Mouse (Mus musculus): ENCODE data around the gene Slc29a2. TPM values are rescaled to one million over a fixed set of nuclear protein-coding genes. Genes with fewer than 3 reads are reported as not detected.
"Not testable (repeated sequence)": the region's sequence is repeated elsewhere in the genome, so short reads cannot be mapped to it uniquely, and the experiment has no call there.

The Slc29a2 gene
- polyA plus RNA-seq, 1 experiment, result 8.9 TPM

DNA sequence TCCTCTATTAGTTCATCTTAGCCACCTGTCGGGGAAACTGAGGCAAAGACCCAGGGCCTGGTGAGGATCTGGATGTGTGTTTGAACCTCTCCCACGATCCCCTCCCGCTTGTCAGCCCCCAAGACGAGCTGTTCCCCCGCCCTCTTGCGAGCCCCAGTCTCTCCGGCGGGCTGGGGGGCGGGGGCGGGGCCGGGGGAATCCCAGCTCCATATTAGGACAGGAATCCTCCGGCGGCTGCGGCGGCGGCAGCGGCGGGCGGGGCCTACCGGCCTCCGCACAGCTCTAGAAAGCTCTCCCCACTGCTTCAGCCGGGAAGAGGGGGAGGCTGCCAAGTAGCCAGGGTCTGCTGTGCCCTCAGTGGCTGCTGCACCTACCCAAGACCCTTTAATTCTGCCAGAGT is 32.9 kb upstream of the Slc29a2 start:
- H3K79me3 ChIP-seq (ENCODE audit: low read depth), result no peaks in the 10 kb centered on the region
- no peak overlapping the region for H3K4me3 ChIP-seq (ENCODE audit: insufficient read depth, poor library complexity, severe bottlenecking)
- H3K79me2 ChIP-seq (ENCODE audit: control insufficient read depth, insufficient read depth), result no peaks in the 10 kb centered on the region
- H3ac ChIP-seq (ENCODE audit: control insufficient read depth, insufficient read length, low read depth), result no peak overlapping the region
- TF ChIP-seq CEBPB (IDR thresholded peaks at IDR 0.05; ENCODE audit: low read depth) (no peak), USF1 (IDR thresholded peaks at IDR 0.05; ENCODE audit: low read depth) (no peak), FOSL1 (IDR thresholded peaks at IDR 0.05; ENCODE audit: insufficient read depth, low read length, poor library complexity, severe bottlenecking) (no peak), CTCF (IDR thresholded peaks at IDR 0.05; ENCODE audit: control insufficient read depth, insufficient read depth, insufficient read length) (no peak)
- no peaks in the 10 kb centered on the region for H3K36me3 ChIP-seq (ENCODE audit: control insufficient read depth, insufficient read depth)
- no peaks in the 10 kb centered on the region for H3K27me3 ChIP-seq (ENCODE audit: control insufficient read depth, insufficient read depth, insufficient read length)

GRCm38 (mm10) chr19:4992371-4992770 is 31.3 kb upstream of the Slc29a2 start:
- H3K36me3 ChIP-seq (ENCODE audit: control insufficient read depth, insufficient read depth), result no peaks in the 10 kb centered on the region
- H3K79me3 ChIP-seq (ENCODE audit: low read depth), result no peaks in the 10 kb centered on the region
- no peak overlapping the region for H3K4me3 ChIP-seq (ENCODE audit: insufficient read depth, poor library complexity, severe bottlenecking)
- H3K79me2 ChIP-seq (ENCODE audit: control insufficient read depth, insufficient read depth), result no peaks in the 10 kb centered on the region
- H3ac ChIP-seq (ENCODE audit: control insufficient read depth, insufficient read length, low read depth), result no peak overlapping the region
- TF ChIP-seq CEBPB (IDR thresholded peaks at IDR 0.05; ENCODE audit: low read depth), result no peak
- no peak for TF ChIP-seq MYOD1 (IDR thresholded peaks at IDR 0.05; ENCODE audit: control insufficient read depth, insufficient read length, low read depth)
- no peak for TF ChIP-seq MAX (IDR thresholded peaks at IDR 0.05)
- TF ChIP-seq MYOG (IDR thresholded peaks at IDR 0.05; ENCODE audit: control insufficient read depth, extremely low read depth, insufficient read length), result no peak
- TF ChIP-seq USF1 (IDR thresholded peaks at IDR 0.05; ENCODE audit: low read depth), result no peak
- TF ChIP-seq FOSL1 (IDR thresholded peaks at IDR 0.05; ENCODE audit: insufficient read depth, low read length, poor library complexity, severe bottlenecking), result no peak
- no peak for TF ChIP-seq CTCF (IDR thresholded peaks at IDR 0.05; ENCODE audit: control insufficient read depth, insufficient read depth, insufficient read length)
- H3K27me3 ChIP-seq (ENCODE audit: control insufficient read depth, insufficient read depth, insufficient read length), result no peaks in the 10 kb centered on the region

- H3K4me3 ChIP-seq (ENCODE audit: insufficient read depth, poor library complexity, severe bottlenecking), result no peak overlapping the region
- TF ChIP-seq MAX (IDR thresholded peaks at IDR 0.05), result peak; percentile 50
- no peak for TF ChIP-seq CTCF (IDR thresholded peaks at IDR 0.05; ENCODE audit: control insufficient read depth, insufficient read depth, insufficient read length)
- peak; percentile 97 for TF ChIP-seq FOSL1 (IDR thresholded peaks at IDR 0.05; ENCODE audit: insufficient read depth, low read length, poor library complexity, severe bottlenecking)
- no peak for TF ChIP-seq MYOD1 (IDR thresholded peaks at IDR 0.05; ENCODE audit: control insufficient read depth, insufficient read length, low read depth)
- TF ChIP-seq USF1 (IDR thresholded peaks at IDR 0.05; ENCODE audit: low read depth), result no peak
- no peak for TF ChIP-seq MYOG (IDR thresholded peaks at IDR 0.05; ENCODE audit: control insufficient read depth, extremely low read depth, insufficient read length)
- no peaks in the 10 kb centered on the region for H3K27me3 ChIP-seq (ENCODE audit: control insufficient read depth, insufficient read depth, insufficient read length)
- H3ac ChIP-seq (ENCODE audit: control insufficient read depth, insufficient read length, low read depth), result no peak overlapping the region
- H3K79me3 ChIP-seq (ENCODE audit: low read depth), result no peaks in the 10 kb centered on the region
- H3K79me2 ChIP-seq (ENCODE audit: control insufficient read depth, insufficient read depth), result no peaks in the 10 kb centered on the region
- H3K36me3 ChIP-seq (ENCODE audit: control insufficient read depth, insufficient read depth), result no peaks in the 10 kb centered on the region
These were observed 30.8 kb upstream of the Slc29a2 start for GRCm38 (mm10) chr19:4992904-4993303.

DNA sequence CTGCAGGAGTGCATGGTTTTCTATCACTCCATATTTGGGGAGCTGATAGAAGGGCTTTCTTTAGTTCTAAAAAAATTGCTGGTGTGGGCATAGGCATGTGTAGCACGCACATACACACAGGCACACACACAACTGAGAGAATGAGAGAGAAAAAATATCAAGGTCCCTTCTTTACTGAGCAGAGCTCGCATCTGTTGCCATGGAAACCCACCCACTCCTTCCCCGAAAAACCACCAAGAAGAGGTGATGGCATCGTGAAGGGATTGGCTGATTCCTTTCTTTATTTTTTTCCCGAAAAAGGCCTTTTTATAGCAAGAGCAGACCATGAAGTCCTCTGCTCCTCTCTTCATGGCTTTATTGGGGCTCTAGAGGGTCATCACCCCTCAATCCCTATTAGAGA is 29.6 kb upstream of the Slc29a2 start:
- Histone ChIP-seq H3K36me3 (ENCODE audit: control insufficient read depth, insufficient read depth) (no peaks in the 10 kb centered on the region), H3K79me3 (ENCODE audit: low read depth) (no peaks in the 10 kb centered on the region), H3K27me3 (ENCODE audit: control insufficient read depth, insufficient read depth, insufficient read length) (no peaks in the 10 kb centered on the region), H3ac (ENCODE audit: control insufficient read depth, insufficient read length, low read depth) (no peak overlapping the region), H3K4me3 (ENCODE audit: insufficient read depth, poor library complexity, severe bottlenecking) (no peak overlapping the region), H3K79me2 (ENCODE audit: control insufficient read depth, insufficient read depth) (no peaks in the 10 kb centered on the region)
- TF ChIP-seq CEBPB (IDR thresholded peaks at IDR 0.05; ENCODE audit: low read depth) (no peak), USF1 (IDR thresholded peaks at IDR 0.05; ENCODE audit: low read depth) (no peak), MYOG (IDR thresholded peaks at IDR 0.05; ENCODE audit: control insufficient read depth, extremely low read depth, insufficient read length) (no peak), MAX (IDR thresholded peaks at IDR 0.05) (no peak), FOSL1 (IDR thresholded peaks at IDR 0.05; ENCODE audit: insufficient read depth, low read length, poor library complexity, severe bottlenecking) (no peak)

DNA sequence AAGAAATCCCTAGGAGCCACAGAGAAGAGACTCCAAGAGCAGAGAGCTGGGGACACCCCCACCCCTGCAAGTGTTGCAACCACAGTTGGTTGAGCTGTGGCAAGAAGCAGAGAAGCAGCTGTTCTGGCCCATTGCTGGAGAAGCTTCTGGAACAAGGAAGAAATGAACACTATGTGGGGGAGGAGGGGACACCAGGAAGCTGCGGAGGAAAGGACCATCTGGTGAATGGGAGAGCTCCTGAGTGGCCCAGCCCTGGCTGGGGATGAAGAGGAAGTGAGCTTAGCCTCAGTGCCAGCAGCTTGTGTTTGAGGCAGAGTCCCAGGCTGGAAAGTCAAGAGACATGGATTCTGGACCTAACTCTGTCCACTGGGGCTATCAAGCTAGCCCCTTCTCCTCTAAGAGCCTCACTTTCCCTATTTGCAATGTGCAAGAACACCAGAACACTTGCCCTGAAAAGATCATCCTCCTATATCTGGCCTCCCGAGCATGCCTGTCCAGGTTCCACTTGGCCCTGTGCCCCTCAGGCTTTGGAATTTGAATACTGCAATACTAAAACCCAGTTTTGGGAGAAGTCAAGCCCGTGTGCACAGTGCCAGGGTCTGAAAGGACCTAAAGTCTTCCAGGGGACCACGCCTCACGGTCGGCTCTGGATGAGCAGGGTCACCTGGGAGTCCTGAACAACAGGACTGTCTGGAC is 24.1 kb upstream of the Slc29a2 start:
- Histone ChIP-seq H3ac (ENCODE audit: control insufficient read depth, insufficient read length, low read depth) (no peak overlapping the region), H3K27me3 (ENCODE audit: control insufficient read depth, insufficient read depth, insufficient read length) (no peaks in the 10 kb centered on the region), H3K79me2 (ENCODE audit: control insufficient read depth, insufficient read depth) (no peaks in the 10 kb centered on the region), H3K79me3 (ENCODE audit: low read depth) (no peaks in the 10 kb centered on the region), H3K36me3 (ENCODE audit: control insufficient read depth, insufficient read depth) (no peaks in the 10 kb centered on the region), H3K4me3 (ENCODE audit: insufficient read depth, poor library complexity, severe bottlenecking) (no peak overlapping the region)
- TF ChIP-seq CTCF (IDR thresholded peaks at IDR 0.05; ENCODE audit: control insufficient read depth, insufficient read depth, insufficient read length) (no peak), CEBPB (IDR thresholded peaks at IDR 0.05; ENCODE audit: low read depth) (no peak), MYOG (IDR thresholded peaks at IDR 0.05; ENCODE audit: control insufficient read depth, extremely low read depth, insufficient read length) (no peak)

- Histone ChIP-seq H3K4me3 (ENCODE audit: insufficient read depth, poor library complexity, severe bottlenecking) (no peak overlapping the region), H3K36me3 (ENCODE audit: control insufficient read depth, insufficient read depth) (no peaks in the 10 kb centered on the region), H3K79me3 (ENCODE audit: low read depth) (no peaks in the 10 kb centered on the region), H3K27me3 (ENCODE audit: control insufficient read depth, insufficient read depth, insufficient read length) (no peaks in the 10 kb centered on the region), H3K79me2 (ENCODE audit: control insufficient read depth, insufficient read depth) (no peaks in the 10 kb centered on the region), H3ac (ENCODE audit: control insufficient read depth, insufficient read length, low read depth) (peak overlapping the region; percentile 25)
- peak; percentile 89 for TF ChIP-seq CTCF (IDR thresholded peaks at IDR 0.05; ENCODE audit: control insufficient read depth, insufficient read depth, insufficient read length)
- TF ChIP-seq USF1 (IDR thresholded peaks at IDR 0.05; ENCODE audit: low read depth), result no peak
- TF ChIP-seq MAX (IDR thresholded peaks at IDR 0.05), result no peak
- TF ChIP-seq CEBPB (IDR thresholded peaks at IDR 0.05; ENCODE audit: low read depth), result no peak
- TF ChIP-seq MYOG (IDR thresholded peaks at IDR 0.05; ENCODE audit: control insufficient read depth, extremely low read depth, insufficient read length), result no peak
- no peak for TF ChIP-seq MYOD1 (IDR thresholded peaks at IDR 0.05; ENCODE audit: control insufficient read depth, insufficient read length, low read depth)
- no peak for TF ChIP-seq FOSL1 (IDR thresholded peaks at IDR 0.05; ENCODE audit: insufficient read depth, low read length, poor library complexity, severe bottlenecking)
These were observed 21.8 kb upstream of the Slc29a2 start for GRCm38 (mm10) chr19:5001666-5002406.

GRCm38 (mm10) chr19:5003644-5004043 is 20.0 kb upstream of the Slc29a2 start:
- H3K79me2 ChIP-seq (ENCODE audit: control insufficient read depth, insufficient read depth); H3K79me3 ChIP-seq (ENCODE audit: low read depth); H3K36me3 ChIP-seq (ENCODE audit: control insufficient read depth, insufficient read depth); H3K27me3 ChIP-seq (ENCODE audit: control insufficient read depth, insufficient read depth, insufficient read length); H3ac ChIP-seq (ENCODE audit: control insufficient read depth, insufficient read length, low read depth); H3K4me3 ChIP-seq (ENCODE audit: insufficient read depth, poor library complexity, severe bottlenecking): not testable (repeated sequence)

Data from C2C12 (cell line).